Mouse (Mus musculus): ENCODE results near the gene Ptprd.

DNA sequence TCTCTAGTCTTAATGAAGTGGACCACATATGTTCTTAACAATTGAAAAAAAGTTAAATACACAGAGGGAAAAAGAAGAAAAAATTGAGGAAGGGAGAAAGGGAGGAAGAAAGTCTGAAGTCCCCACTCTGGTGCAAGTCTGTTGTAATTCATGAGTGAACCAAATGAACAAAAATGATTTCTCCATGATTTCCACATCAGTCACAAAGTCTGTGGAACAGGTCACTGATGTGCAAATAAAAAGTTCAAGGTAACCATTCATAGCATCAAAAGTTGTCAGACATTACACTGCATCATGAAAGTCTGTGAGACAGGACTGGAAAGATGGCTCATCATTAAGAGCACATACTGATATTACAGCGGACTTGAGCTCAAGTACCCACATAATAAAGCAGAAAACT, 1996.6 kb downstream of the Ptprd start:
- TF ChIP-seq CTCF (IDR thresholded peaks at IDR 0.05; ENCODE audit: insufficient read depth, low read depth, low read length): no peak
- TF ChIP-seq POLR2A (IDR thresholded peaks at IDR 0.05; ENCODE audit: insufficient read depth, low read depth, low read length): no peak

All from olfactory bulb, adult 2 months (tissue).